Mouse (Mus musculus) hindbrain, embryonic 15.5 days (tissue): ENCODE measurements around the gene Dctn1. TPM values are rescaled to one million over a fixed set of nuclear protein-coding genes. Genes with fewer than 3 reads are reported as not detected.
A peak's percentile ranks its signal among the peaks of the same experiment; 100 is the strongest.

ENCODE experiments used
- ATAC-seq: fragments of 200-750 bp; cut with Nextera tagmentation; 2 replicates; pipeline ENCODE4 v1.8.0; 2017; ENCODE audit warnings: low read depth, moderate number of reproducible peaks, moderate TSS enrichment; ENCODE audit not compliant: low FRiP score
- H3K27ac ChIP-seq: fragments of 300-500 bp; sonication (generic); replicated peaks from 2 replicates; pipeline ENCODE4 v1.5.1; 2015; ENCODE audit warnings: mild to moderate bottlenecking, inconsistent platforms
- H3K27me3 ChIP-seq: fragments of 300-500 bp; sonication (generic); 2 replicates; pipeline ENCODE4 v1.6.1; 2015; ENCODE audit warnings: control low read depth, inconsistent platforms
- H3K36me3 ChIP-seq: fragments of 300-500 bp; sonication (generic); 2 replicates; pipeline ENCODE4 v1.6.1; 2015; ENCODE audit warnings: control low read depth, inconsistent platforms
- H3K4me1 ChIP-seq: fragments of 300-500 bp; sonication (generic); replicated peaks from 2 replicates; pipeline ENCODE4 v1.6.1; 2015; ENCODE audit warnings: control low read depth, inconsistent platforms
- H3K4me2 ChIP-seq: fragments of 300-500 bp; sonication (generic); 2 replicates; pipeline ENCODE4 v1.6.1; 2015; ENCODE audit warnings: moderate library complexity, mild to moderate bottlenecking, inconsistent platforms
- H3K4me3 ChIP-seq: fragments of 300-500 bp; sonication (generic); 2 replicates; pipeline ENCODE4 v1.5.1; 2015; ENCODE audit warnings: mild to moderate bottlenecking, inconsistent platforms
- H3K9ac ChIP-seq: fragments of 300-500 bp; sonication (generic); 2 replicates; pipeline ENCODE4 v1.6.1; 2015; ENCODE audit warnings: inconsistent platforms
- H3K9me3 ChIP-seq: fragments of 300-500 bp; sonication (generic); 2 replicates; pipeline ENCODE4 v1.6.1; 2016; ENCODE audit warnings: control low read depth, inconsistent platforms
- WGBS: fragments of 180-500 bp; shearing (Covaris S2); methylation state at CpG from one replicate; pipeline ENCODE4 v1.1.7; 2015; 5-methylcytosine and 5-hydroxymethylcytosine counted together
- polyA plus RNA-seq: library from polyadenylated mRNA; unstranded; fragments of >200 nt; fragmentation: Nextera tagmentation; extraction: Ambion mirVana; gene quantifications from 2 replicates; pipeline ENCODE4 v1.2.1, GENCODE M21; 2015

Dctn1 gene
- polyA plus RNA-seq, 1 experiment from 2014 or later, result 160 TPM

DNA sequence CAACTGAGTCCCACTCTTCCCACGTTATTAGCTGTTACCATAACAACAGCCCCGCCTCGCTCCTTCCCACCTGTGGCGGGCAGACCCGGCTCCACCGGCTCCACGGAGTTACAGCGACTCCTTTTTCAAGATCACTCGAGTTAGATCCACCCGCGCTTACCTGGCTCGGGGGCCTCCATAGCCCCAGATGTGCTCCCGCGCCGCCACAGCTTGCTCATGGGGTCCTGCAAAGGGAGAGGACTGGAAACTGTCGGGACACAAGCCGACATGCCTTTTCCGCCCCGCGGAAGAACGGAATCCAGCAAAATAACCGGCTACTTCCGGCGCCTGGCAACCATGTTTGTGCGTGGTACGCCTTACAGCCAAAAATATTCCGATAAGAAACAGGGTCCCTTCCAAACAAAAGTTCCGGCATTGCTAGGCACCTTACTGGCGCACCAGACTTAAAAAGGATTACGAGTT, 40.8 kb upstream of the Dctn1 start:
- Histone ChIP-seq H3K27ac (peak overlapping the region; percentile 71), H3K27me3 (no peaks in the 10 kb centered on the region)

GRCm38 (mm10) chr6:83125331-83125730, 40.4 kb upstream of the Dctn1 start, which contains the start of gene Ino80b:
Ino80b (minus strand) TSS chr6:83125431.
- H3K4me2 ChIP-seq, result peak within 1 kb of the TSS; percentile 96
- H3K9ac ChIP-seq, result peak within 1 kb of the TSS; percentile 65
- peaks cover 37% of the 10 kb centered on the region for H3K4me1 ChIP-seq
- WGBS, result 19% methylated on average over 5 of the region's 5 CpGs
- no peak for ATAC-seq
- no peaks in the 10 kb centered on the region for H3K36me3 ChIP-seq
- H3K27me3 ChIP-seq, result no peaks in the 10 kb centered on the region
- H3K27ac ChIP-seq, result peak within 1 kb of the TSS; percentile 71
- H3K9me3 ChIP-seq, result no peaks in the 10 kb centered on the region
- peak within 1 kb of the TSS; percentile 81 for H3K4me3 ChIP-seq

More for the DNA sequence above, 40.8 kb upstream of the Dctn1 start:
- peak; percentile 4; the same call in 1 of the 2 replicates for ATAC-seq
- Histone ChIP-seq H3K4me1 (peaks cover 41% of the 10 kb centered on the region), H3K36me3 (no peaks in the 10 kb centered on the region), H3K9ac (peak overlapping the region; percentile 65), H3K4me3 (peak overlapping the region; percentile 81), H3K4me2 (peak overlapping the region; percentile 96), H3K9me3 (no peaks in the 10 kb centered on the region)
- WGBS, result under 1% methylated on average over 30 of the region's 30 CpGs

- WGBS, result 98% methylated on average over 5 of the region's 5 CpGs
These were observed 38.3 kb upstream of the Dctn1 start for GRCm38 (mm10) chr6:83127419-83127818.

GRCm38 (mm10) chr6:83131469-83132034, 34.2 kb upstream of the Dctn1 start:
- ATAC-seq, result no peak
- Histone ChIP-seq H3K4me2 (no peak overlapping the region), H3K4me3 (no peak overlapping the region), H3K27ac (no peak overlapping the region), H3K9me3 (no peaks in the 10 kb centered on the region), H3K36me3 (no peaks in the 10 kb centered on the region), H3K4me1 (peaks cover 8% of the 10 kb centered on the region; the same call in 1 of the 2 replicates), H3K27me3 (peaks cover 14% of the 10 kb centered on the region), H3K9ac (no peak overlapping the region)
- WGBS, result 79% methylated on average over 6 of the region's 6 CpGs

More at GRCm38 (mm10) chr6:83127419-83127818, 38.3 kb upstream of the Dctn1 start:
- Histone ChIP-seq H3K9ac (no peak overlapping the region), H3K4me1 (peaks cover 24% of the 10 kb centered on the region), H3K36me3 (no peaks in the 10 kb centered on the region), H3K9me3 (no peaks in the 10 kb centered on the region), H3K4me3 (no peak overlapping the region), H3K27ac (no peak overlapping the region), H3K27me3 (no peaks in the 10 kb centered on the region), H3K4me2 (no peak overlapping the region)
- ATAC-seq, result no peak

DNA sequence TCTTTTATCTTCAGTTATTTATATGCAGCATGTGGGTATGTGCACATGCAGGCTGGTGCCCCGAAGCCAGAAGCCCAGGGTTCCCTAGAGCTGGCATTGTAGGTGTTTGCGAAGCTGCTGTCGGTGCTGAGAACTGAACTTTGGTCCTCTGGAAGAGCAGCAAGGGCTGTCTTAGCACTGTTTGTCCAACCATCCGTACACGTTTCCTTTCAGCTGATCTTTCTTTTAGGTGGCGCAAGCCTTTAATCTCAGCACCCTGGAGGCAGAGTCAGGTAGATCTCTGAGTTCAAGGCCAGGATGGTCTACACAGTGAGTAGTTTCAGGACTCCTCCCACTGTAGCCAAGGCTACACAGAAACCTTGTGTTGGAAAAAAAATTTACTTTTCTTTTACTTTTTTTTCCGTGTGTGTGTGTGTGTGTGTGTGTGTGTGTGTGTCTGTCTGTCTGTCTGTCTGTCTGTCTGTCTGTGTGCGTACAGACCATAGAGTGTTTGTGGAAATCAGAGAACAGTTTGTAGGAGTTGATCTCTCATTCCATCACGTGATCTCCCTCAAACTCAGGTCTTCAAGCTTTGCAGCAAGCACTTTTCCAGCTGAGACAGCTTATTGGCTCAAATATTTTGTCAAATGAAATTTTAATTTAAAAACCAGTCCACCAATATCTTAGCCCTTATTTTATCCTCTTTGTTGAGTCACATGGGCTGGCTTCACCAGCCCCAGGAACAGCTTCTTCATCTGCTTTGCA, 33.4 kb upstream of the Dctn1 start:
- no peak for ATAC-seq
- no peaks in the 10 kb centered on the region for H3K36me3 ChIP-seq
- no peak overlapping the region for H3K9ac ChIP-seq
- H3K27ac ChIP-seq, result no peak overlapping the region
- H3K4me3 ChIP-seq, result no peak overlapping the region
- H3K9me3 ChIP-seq, result no peaks in the 10 kb centered on the region
- peaks cover 19% of the 10 kb centered on the region for H3K27me3 ChIP-seq
- H3K4me2 ChIP-seq, result no peak overlapping the region
- peaks cover 16% of the 10 kb centered on the region for H3K4me1 ChIP-seq
- WGBS, result 84% methylated on average over 9 of the region's 9 CpGs

DNA sequence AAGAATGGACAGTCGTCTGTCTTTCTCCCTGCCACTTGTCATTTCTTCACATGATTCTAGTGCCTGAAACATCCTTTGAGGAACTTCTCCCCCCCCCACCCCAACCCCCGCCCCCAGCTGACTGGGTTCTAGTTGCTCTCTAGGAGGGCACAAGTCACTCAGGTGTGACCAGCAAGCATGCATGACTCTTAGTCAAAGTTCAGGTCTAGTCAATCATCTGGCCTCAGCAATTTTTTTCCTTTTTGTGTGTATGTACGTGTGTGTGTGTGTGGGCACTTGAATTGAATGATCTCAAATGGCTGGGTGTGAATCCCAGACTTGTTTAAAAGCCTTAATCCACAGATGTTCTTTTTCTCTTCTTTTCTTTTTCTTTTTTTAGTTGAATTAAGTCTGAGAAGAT, 31.5 kb upstream of the Dctn1 start:
- H3K4me2 ChIP-seq, result no peak overlapping the region
- H3K27ac ChIP-seq, result no peak overlapping the region
- H3K9me3 ChIP-seq, result no peaks in the 10 kb centered on the region
- ATAC-seq, result no peak
- no peaks in the 10 kb centered on the region for H3K36me3 ChIP-seq
- no peak overlapping the region for H3K4me3 ChIP-seq
- H3K4me1 ChIP-seq, result peaks cover 32% of the 10 kb centered on the region
- 72% methylated on average over 3 of the region's 3 CpGs for WGBS
- H3K27me3 ChIP-seq, result peaks cover 19% of the 10 kb centered on the region
- no peak overlapping the region for H3K9ac ChIP-seq

DNA sequence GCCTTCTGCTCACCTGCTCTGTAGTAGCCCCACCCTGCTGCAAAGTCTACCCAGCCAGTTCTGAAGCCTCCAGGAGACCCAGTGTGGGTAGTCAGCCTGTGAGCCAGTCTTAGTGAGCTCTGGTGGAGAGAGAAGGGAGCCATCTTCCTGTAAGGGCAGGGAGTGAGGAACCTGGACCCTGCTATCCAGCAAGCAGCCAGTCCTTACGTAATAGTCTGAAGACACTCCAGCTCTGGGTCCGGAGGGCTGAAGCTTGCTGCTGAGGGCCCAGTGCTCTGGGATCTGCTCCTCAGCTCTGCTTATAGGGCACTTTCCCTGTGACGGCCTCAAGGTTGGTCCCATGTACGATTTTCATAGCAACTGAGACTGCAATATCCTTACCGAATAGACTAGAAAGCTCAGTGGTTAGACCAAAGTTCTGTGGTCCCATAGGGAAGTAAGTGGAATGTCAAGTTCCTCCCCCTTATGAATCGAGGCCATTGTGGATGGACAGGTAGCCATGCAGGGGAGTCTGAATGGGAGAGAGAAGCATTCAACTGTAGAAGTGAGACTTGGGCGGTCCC, 30.7 kb upstream of the Dctn1 start, which contains the start of gene Rtkn:
TSS of gene Rtkn (plus strand) at position 513 of the 563 bp plus-strand sequence.
- Histone ChIP-seq H3K4me2 (peak within 1 kb of the TSS; percentile 52), H3K36me3 (no peaks in the 10 kb centered on the region), H3K27me3 (peaks cover 19% of the 10 kb centered on the region), H3K4me1 (peaks cover 32% of the 10 kb centered on the region), H3K27ac (peak within 1 kb of the TSS; percentile 89; the same call in 1 of the 2 replicates), H3K9ac (peak within 1 kb of the TSS; percentile 31; the same call in 1 of the 2 replicates), H3K4me3 (peak within 1 kb of the TSS; percentile 19), H3K9me3 (no peaks in the 10 kb centered on the region)
- WGBS, result 64% methylated on average over 7 of the region's 7 CpGs
- no peak for ATAC-seq

GRCm38 (mm10) chr6:83135571-83136161, 30.1 kb upstream of the Dctn1 start:
- WGBS, result 6% methylated on average over 37 of the region's 37 CpGs
- H3K36me3 ChIP-seq, result no peaks in the 10 kb centered on the region
- peaks cover 32% of the 10 kb centered on the region for H3K4me1 ChIP-seq
- peaks cover 19% of the 10 kb centered on the region for H3K27me3 ChIP-seq
- peak overlapping the region; percentile 19 for H3K4me3 ChIP-seq
- no peak for ATAC-seq
- H3K4me2 ChIP-seq, result peak overlapping the region; percentile 52
- no peaks in the 10 kb centered on the region for H3K9me3 ChIP-seq
- no peak overlapping the region; the same call in 1 of the 2 replicates for H3K9ac ChIP-seq
- H3K27ac ChIP-seq, result no peak overlapping the region

DNA sequence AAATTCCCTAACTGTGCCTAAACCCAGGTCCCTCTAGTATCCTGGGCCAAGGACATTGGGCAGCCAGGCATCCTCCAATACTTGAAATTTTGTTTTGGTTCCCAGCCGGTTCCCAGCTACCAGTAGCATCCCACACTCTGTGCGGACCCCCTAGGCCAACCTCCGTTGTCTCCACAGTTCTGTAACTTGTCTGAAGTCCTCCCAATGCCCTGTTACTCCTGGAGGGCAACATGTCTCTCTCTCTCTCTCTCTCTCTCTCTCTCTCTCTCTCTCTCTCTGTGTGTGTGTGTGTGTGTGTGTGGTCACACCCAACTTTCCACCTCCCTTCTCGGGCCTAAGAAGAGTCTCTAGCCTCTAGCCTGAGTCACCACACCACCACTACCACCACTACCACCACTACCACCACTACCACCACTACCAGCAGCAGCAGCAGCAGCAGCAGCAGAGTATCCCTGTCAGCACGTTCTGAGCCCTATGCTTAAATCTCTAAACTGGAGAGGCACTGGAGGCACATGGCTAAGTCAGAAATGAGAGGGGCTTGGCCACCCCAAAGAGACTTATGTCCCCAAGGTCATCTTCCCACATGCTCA, 29.3 kb upstream of the Dctn1 start:
- Histone ChIP-seq H3K27me3 (peaks cover 19% of the 10 kb centered on the region), H3K4me3 (peak overlapping the region; percentile 34), H3K9ac (peak overlapping the region; percentile 31), H3K4me1 (peaks cover 32% of the 10 kb centered on the region), H3K36me3 (no peaks in the 10 kb centered on the region), H3K4me2 (peak overlapping the region; percentile 52), H3K9me3 (no peaks in the 10 kb centered on the region), H3K27ac (peak overlapping the region; percentile 89)
- ATAC-seq, result no peak
- WGBS, result 14% methylated on average over 5 of the region's 5 CpGs

- peak overlapping the region; percentile 34 for H3K4me3 ChIP-seq
- 2% methylated on average over 20 of the region's 26 CpGs for WGBS
- H3K4me2 ChIP-seq, result peak overlapping the region; percentile 52
- peaks cover 37% of the 10 kb centered on the region for H3K4me1 ChIP-seq
- no peaks in the 10 kb centered on the region for H3K36me3 ChIP-seq
- H3K27ac ChIP-seq, result peak overlapping the region; percentile 89
- peak overlapping the region; percentile 31 for H3K9ac ChIP-seq
- H3K9me3 ChIP-seq, result no peaks in the 10 kb centered on the region
- peaks cover 19% of the 10 kb centered on the region for H3K27me3 ChIP-seq
- peak; percentile 72; the same call in 1 of the 2 replicates for ATAC-seq
These were observed 28.7 kb upstream of the Dctn1 start for GRCm38 (mm10) chr6:83136881-83137575.

DNA sequence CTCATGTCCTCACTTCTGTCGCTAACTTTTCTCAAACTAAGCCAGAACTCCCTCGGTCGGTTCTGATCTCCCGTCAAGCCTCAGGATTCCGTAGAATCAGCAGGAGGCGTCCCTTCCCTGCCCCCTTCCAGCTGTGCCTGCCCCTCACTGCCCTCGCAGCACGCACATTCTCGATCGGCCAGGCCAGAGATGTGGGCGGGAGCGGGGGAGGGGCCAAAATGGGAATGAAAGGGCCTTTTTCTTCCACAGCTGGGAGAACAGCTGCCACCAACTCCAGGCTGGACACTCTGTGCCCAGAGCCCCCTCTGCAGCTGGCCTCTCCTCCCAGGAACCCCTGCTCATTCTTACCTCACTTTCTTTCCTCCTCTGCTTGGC, 28.2 kb upstream of the Dctn1 start:
- peak overlapping the region; percentile 34 for H3K4me3 ChIP-seq
- H3K4me1 ChIP-seq, result peaks cover 42% of the 10 kb centered on the region
- peaks cover 19% of the 10 kb centered on the region for H3K27me3 ChIP-seq
- peak overlapping the region; percentile 31 for H3K9ac ChIP-seq
- peak; percentile 6; the same call in 1 of the 2 replicates for ATAC-seq
- peak overlapping the region; percentile 89 for H3K27ac ChIP-seq
- WGBS, result 1% methylated on average over 12 of the region's 12 CpGs
- H3K36me3 ChIP-seq, result no peaks in the 10 kb centered on the region
- H3K9me3 ChIP-seq, result no peaks in the 10 kb centered on the region
- H3K4me2 ChIP-seq, result peak overlapping the region; percentile 52
